Mouse (Mus musculus) hindbrain, embryonic 13.5 days (tissue): ENCODE measurements at regions not wholly inside any gene's neighbourhood (a gene's known extent, or its start where the extent isn't known, plus 50 kb on each side); places are given as distances from the start of the nearest gene placed in this dataset.

Source experiments
- ATAC-seq: fragments of 200-750 bp; cut with Nextera tagmentation; 2 replicates; pipeline ENCODE4 v1.8.0; 2017; ENCODE audit warnings: moderate TSS enrichment; ENCODE audit not compliant: low FRiP score
- H3K27ac ChIP-seq: fragments of 300-500 bp; sonication (generic); 2 replicates; pipeline ENCODE4 v1.5.1; 2015; ENCODE audit warnings: inconsistent platforms, mild to moderate bottlenecking, moderate library complexity
- H3K27me3 ChIP-seq: fragments of 300-500 bp; sonication (generic); 2 replicates; pipeline ENCODE4 v1.6.1; 2015; ENCODE audit warnings: mild to moderate bottlenecking, inconsistent platforms
- H3K36me3 ChIP-seq: fragments of 300-500 bp; sonication (generic); 2 replicates; pipeline ENCODE4 v1.6.1; 2015; ENCODE audit warnings: mild to moderate bottlenecking, inconsistent platforms
- H3K4me1 ChIP-seq: fragments of 300-500 bp; sonication (generic); replicated peaks from 2 replicates; pipeline ENCODE4 v1.6.1; 2015; ENCODE audit warnings: inconsistent platforms
- H3K4me2 ChIP-seq: fragments of 300-500 bp; sonication (generic); 2 replicates; pipeline ENCODE4 v1.6.1; 2015; ENCODE audit warnings: inconsistent platforms, mild to moderate bottlenecking, moderate library complexity
- H3K4me3 ChIP-seq: fragments of 300-500 bp; sonication (generic); 2 replicates; pipeline ENCODE4 v1.5.1; 2015; ENCODE audit warnings: mild to moderate bottlenecking, inconsistent platforms
- H3K9ac ChIP-seq: fragments of 300-500 bp; sonication (generic); 2 replicates; pipeline ENCODE4 v1.6.1; 2015; ENCODE audit warnings: mild to moderate bottlenecking, inconsistent platforms
- H3K9me3 ChIP-seq: fragments of 300-500 bp; sonication (generic); 2 replicates; pipeline ENCODE4 v1.6.1; 2016; ENCODE audit warnings: inconsistent platforms
- WGBS: fragments of 180-500 bp; shearing (Covaris S2); methylation state at CpG from one replicate; pipeline ENCODE4 v1.1.7; 2015; 5-methylcytosine and 5-hydroxymethylcytosine counted together

- Histone ChIP-seq H3K27me3 (no peaks in the 10 kb centered on the region), H3K4me2 (no peak overlapping the region), H3K9ac (no peak overlapping the region), H3K27ac (no peak overlapping the region), H3K36me3 (no peaks in the 10 kb centered on the region), H3K4me3 (no peak overlapping the region), H3K4me1 (0 out of 2 replicates have a peak, but pooled peaks cover 3% of the 10 kb centered on the region), H3K9me3 (no peaks in the 10 kb centered on the region)
- WGBS = 62% methylated on average over 5 of the region's 5 CpGs
- ATAC-seq = no peak
Measured at GRCm38 (mm10) chr12:70712322-70713024, 112.8 kb upstream of the Frmd6 start.

- H3K27ac ChIP-seq = no peak overlapping the region
- H3K27me3 ChIP-seq = no peaks in the 10 kb centered on the region
- no peaks in the 10 kb centered on the region for H3K9me3 ChIP-seq
- H3K4me2 ChIP-seq = no peak overlapping the region
- ATAC-seq = no peak
- H3K36me3 ChIP-seq = no peaks in the 10 kb centered on the region
- no peak overlapping the region for H3K9ac ChIP-seq
- 0 out of 2 replicates have a peak, but pooled peaks cover 6% of the 10 kb centered on the region for H3K4me1 ChIP-seq
- H3K4me3 ChIP-seq = no peak overlapping the region
- 74% methylated on average over 18 of the region's 18 CpGs for WGBS
Measured at GRCm38 (mm10) chr12:70713499-70714280, 111.6 kb upstream of the Frmd6 start.

GRCm38 (mm10) chr12:70714281-70714679, 111.0 kb upstream of the Frmd6 start:
- H3K9me3 ChIP-seq = no peaks in the 10 kb centered on the region
- WGBS = 45% methylated on average over 11 of the region's 11 CpGs
- H3K4me1 ChIP-seq = 0 out of 2 replicates have a peak, but pooled peaks cover 6% of the 10 kb centered on the region
- H3K9ac ChIP-seq = no peak overlapping the region
- H3K27ac ChIP-seq = no peak overlapping the region
- H3K4me2 ChIP-seq = no peak overlapping the region
- H3K4me3 ChIP-seq = no peak overlapping the region
- ATAC-seq = no peak
- no peaks in the 10 kb centered on the region for H3K27me3 ChIP-seq
- H3K36me3 ChIP-seq = no peaks in the 10 kb centered on the region

- ATAC-seq = no peak
- Histone ChIP-seq H3K27ac (no peak overlapping the region), H3K9ac (no peak overlapping the region), H3K9me3 (no peaks in the 10 kb centered on the region), H3K36me3 (no peaks in the 10 kb centered on the region), H3K4me1 (0 out of 2 replicates have a peak, but pooled peaks cover 6% of the 10 kb centered on the region), H3K4me2 (no peak overlapping the region), H3K4me3 (no peak overlapping the region), H3K27me3 (no peaks in the 10 kb centered on the region)
- WGBS = 93% methylated on average over 2 of the region's 2 CpGs
Measured at GRCm38 (mm10) chr12:70715836-70716235, 109.5 kb upstream of the Frmd6 start.

GRCm38 (mm10) chr12:70718602-70719001, 106.7 kb upstream of the Frmd6 start:
- Histone ChIP-seq H3K9ac (no peak overlapping the region), H3K27me3 (no peaks in the 10 kb centered on the region), H3K36me3 (no peaks in the 10 kb centered on the region), H3K27ac (no peak overlapping the region), H3K4me1 (0 out of 2 replicates have a peak, but pooled peaks cover 6% of the 10 kb centered on the region), H3K4me3 (no peak overlapping the region), H3K4me2 (no peak overlapping the region), H3K9me3 (no peaks in the 10 kb centered on the region)
- ATAC-seq = no peak
- WGBS = 56% methylated on average over 1 of the region's 1 CpGs

- no peak for ATAC-seq
Measured at GRCm38 (mm10) chr12:70719255-70719654, 106.1 kb upstream of the Frmd6 start.

GRCm38 (mm10) chr12:70720178-70720894, 105.0 kb upstream of the Frmd6 start:
- Histone ChIP-seq H3K4me3 (no peak overlapping the region), H3K4me2 (no peak overlapping the region), H3K27me3 (no peaks in the 10 kb centered on the region), H3K36me3 (no peaks in the 10 kb centered on the region), H3K4me1 (0 out of 2 replicates have a peak, but pooled peaks cover 3% of the 10 kb centered on the region), H3K27ac (no peak overlapping the region), H3K9ac (no peak overlapping the region), H3K9me3 (no peaks in the 10 kb centered on the region)
- no peak for ATAC-seq
- 90% methylated on average over 12 of the region's 12 CpGs for WGBS

More at GRCm38 (mm10) chr12:70719255-70719654, 106.1 kb upstream of the Frmd6 start:
- no peak overlapping the region for H3K27ac ChIP-seq
- no peak overlapping the region for H3K4me2 ChIP-seq
- no peaks in the 10 kb centered on the region for H3K36me3 ChIP-seq
- 0 out of 2 replicates have a peak, but pooled peaks cover 4% of the 10 kb centered on the region for H3K4me1 ChIP-seq
- no peak overlapping the region for H3K9ac ChIP-seq
- WGBS = 86% methylated on average over 4 of the region's 4 CpGs
- no peak overlapping the region for H3K4me3 ChIP-seq
- no peaks in the 10 kb centered on the region for H3K9me3 ChIP-seq
- no peaks in the 10 kb centered on the region for H3K27me3 ChIP-seq

GRCm38 (mm10) chr12:70725326-70725725, 100.0 kb upstream of the Frmd6 start:
- H3K4me3 ChIP-seq = no peak overlapping the region
- H3K9ac ChIP-seq = no peak overlapping the region
- H3K27ac ChIP-seq = no peak overlapping the region
- ATAC-seq = no peak
- H3K4me2 ChIP-seq = no peak overlapping the region
- H3K9me3 ChIP-seq = no peaks in the 10 kb centered on the region
- no peaks in the 10 kb centered on the region for H3K4me1 ChIP-seq
- H3K36me3 ChIP-seq = no peaks in the 10 kb centered on the region
- WGBS = 85% methylated on average over 1 of the region's 1 CpGs
- H3K27me3 ChIP-seq = no peaks in the 10 kb centered on the region

- Histone ChIP-seq H3K27me3 (no peaks in the 10 kb centered on the region), H3K9me3 (no peaks in the 10 kb centered on the region), H3K4me2 (no peak overlapping the region), H3K9ac (no peak overlapping the region), H3K27ac (no peak overlapping the region), H3K4me1 (no peaks in the 10 kb centered on the region), H3K4me3 (no peak overlapping the region), H3K36me3 (no peaks in the 10 kb centered on the region)
- no peak for ATAC-seq
- WGBS = 64% methylated on average over 10 of the region's 10 CpGs
Measured at GRCm38 (mm10) chr12:70727496-70728259, 97.6 kb upstream of the Frmd6 start.

GRCm38 (mm10) chr12:70728407-70728806, 96.9 kb upstream of the Frmd6 start:
- 97% methylated on average over 1 of the region's 1 CpGs for WGBS
- H3K4me2 ChIP-seq = no peak overlapping the region
- H3K27ac ChIP-seq = no peak overlapping the region
- no peak for ATAC-seq
- H3K4me3 ChIP-seq = no peak overlapping the region
- H3K27me3 ChIP-seq = no peaks in the 10 kb centered on the region
- H3K4me1 ChIP-seq = no peaks in the 10 kb centered on the region
- no peaks in the 10 kb centered on the region for H3K36me3 ChIP-seq
- no peak overlapping the region for H3K9ac ChIP-seq
- no peaks in the 10 kb centered on the region for H3K9me3 ChIP-seq

GRCm38 (mm10) chr12:70729961-70730360, 95.4 kb upstream of the Frmd6 start:
- Histone ChIP-seq H3K9ac (no peak overlapping the region), H3K4me2 (no peak overlapping the region), H3K27ac (no peak overlapping the region), H3K4me3 (no peak overlapping the region), H3K27me3 (no peaks in the 10 kb centered on the region), H3K9me3 (no peaks in the 10 kb centered on the region), H3K4me1 (no peaks in the 10 kb centered on the region), H3K36me3 (no peaks in the 10 kb centered on the region)
- no peak for ATAC-seq
- 47% methylated on average over 6 of the region's 6 CpGs for WGBS

- H3K36me3 ChIP-seq = no peaks in the 10 kb centered on the region
- WGBS = 77% methylated on average over 6 of the region's 6 CpGs
- no peak for ATAC-seq
- no peaks in the 10 kb centered on the region for H3K4me1 ChIP-seq
- no peak overlapping the region for H3K9ac ChIP-seq
- H3K27me3 ChIP-seq = no peaks in the 10 kb centered on the region
- no peak overlapping the region for H3K4me3 ChIP-seq
- H3K4me2 ChIP-seq = no peak overlapping the region
- H3K9me3 ChIP-seq = no peaks in the 10 kb centered on the region
- no peak overlapping the region for H3K27ac ChIP-seq
Measured at GRCm38 (mm10) chr12:70731498-70731897, 93.8 kb upstream of the Frmd6 start.
